Mouse (Mus musculus): ENCODE measurements around the gene Fip1l1.

GRCm38 (mm10) chr5:74601965-74602364, 66.7 kb downstream of the Fip1l1 start:
- no peak for TF ChIP-seq CTCF (IDR thresholded peaks at IDR 0.05; ENCODE audit: extremely low read depth, insufficient read depth, low read length)
- no peak for TF ChIP-seq POLR2A (IDR thresholded peaks at IDR 0.05; ENCODE audit: extremely low read depth, insufficient read depth, low read length)
